Mouse (Mus musculus) midbrain, postnatal 0 days (tissue): ENCODE data around the gene Sh3bgrl3. TPM values are rescaled to one million over a fixed set of nuclear protein-coding genes. Genes with fewer than 3 reads are reported as not detected.

ENCODE experiments used
- ATAC-seq: fragments of 200-750 bp; cut with Nextera tagmentation; 2 replicates; pipeline ENCODE4 v1.8.0; 2017; ENCODE audit warnings: moderate number of reproducible peaks, mild to moderate bottlenecking, moderate TSS enrichment, moderate library complexity; ENCODE audit not compliant: low FRiP score
- DNase-seq: peaks from one replicate; pipeline ENCODE4 v3.0.0-alpha.2; 2015; ENCODE audit warnings: low spot score
- H3K27ac ChIP-seq: fragments of 300-500 bp; sonication (generic); 2 replicates; pipeline ENCODE4 v1.5.1; 2014; ENCODE audit warnings: low read depth, mild to moderate bottlenecking, low read length, mixed read lengths
- H3K27me3 ChIP-seq: fragments of 300-500 bp; sonication (generic); 2 replicates; pipeline ENCODE4 v1.6.1; 2014; ENCODE audit warnings: low read length, control low read depth, mixed read lengths; ENCODE audit not compliant: insufficient read depth
- H3K36me3 ChIP-seq: fragments of 300-500 bp; sonication (generic); 2 replicates; pipeline ENCODE4 v1.6.1; 2014; ENCODE audit warnings: low read length, control low read depth, mixed read lengths; ENCODE audit not compliant: insufficient read depth
- H3K4me1 ChIP-seq: fragments of 300-500 bp; sonication (generic); 2 replicates; pipeline ENCODE4 v1.6.1; 2014; ENCODE audit warnings: mild to moderate bottlenecking, control low read depth, antibody characterized with exemption, low read length, mixed read lengths; ENCODE audit not compliant: insufficient read depth
- H3K4me2 ChIP-seq: fragments of 300-500 bp; sonication (generic); 2 replicates; pipeline ENCODE4 v1.6.1; 2014; ENCODE audit warnings: low read depth, mild to moderate bottlenecking, low read length, mixed read lengths; ENCODE audit not compliant: poor library complexity, severe bottlenecking
- H3K4me3 ChIP-seq: fragments of 300-500 bp; sonication (generic); 2 replicates; pipeline ENCODE4 v1.5.1; 2014; ENCODE audit warnings: low read depth, mild to moderate bottlenecking, low read length, moderate library complexity
- H3K9ac ChIP-seq: fragments of 300-500 bp; sonication (generic); replicated peaks from 2 replicates; pipeline ENCODE4 v1.6.1; 2014; ENCODE audit warnings: mild to moderate bottlenecking, low read length, moderate library complexity, mixed read lengths; ENCODE audit not compliant: poor library complexity, severe bottlenecking
- H3K9me3 ChIP-seq: fragments of 300-500 bp; sonication (generic); 2 replicates; pipeline ENCODE4 v1.6.1; 2016; ENCODE audit warnings: low read length, control low read depth
- CTCF ChIP-seq: IDR thresholded peaks from 2 replicates; pipeline ENCODE4 v1.5.1; 2016; ENCODE audit warnings: antibody characterized with exemption, mild to moderate bottlenecking
- WGBS: fragments of 180-500 bp; shearing (Covaris S2); extraction: QIAGEN DNeasy Blood & Tissue Kit; methylation state at CpG from one replicate; pipeline ENCODE4 v1.1.7; 2014; 5-methylcytosine and 5-hydroxymethylcytosine counted together
- polyA plus RNA-seq: library from polyadenylated mRNA; unstranded; fragments of >200 nt; fragmentation: Nextera tagmentation; extraction: Ambion mirVana; gene quantifications from 2 replicates; pipeline ENCODE4 v1.2.1, GENCODE M21; 2015
- total RNA-seq: library from RNA; depleted of rRNA; stranded (reverse); fragments of >200 nt; gene quantifications from 2 replicates; pipeline ENCODE4 v1.2.3, GENCODE M21; 2014

Sh3bgrl3 gene
- total and polyA plus RNA-seq, 2 experiments from 2014 or later, result 224 to 565 TPM

GRCm38 (mm10) chr4:134127793-134128192, 796 bp downstream of the Sh3bgrl3 start:
- Histone ChIP-seq H3K9ac (peak overlapping the region; percentile 75), H3K27ac (peak overlapping the region; percentile 73; the same call in 1 of the 2 replicates), H3K4me3 (peak overlapping the region; percentile 71), H3K36me3 (peaks cover 9% of the 10 kb centered on the region), H3K27me3 (no peaks in the 10 kb centered on the region), H3K4me2 (peak overlapping the region; percentile 77), H3K9me3 (no peaks in the 10 kb centered on the region), H3K4me1 (peaks cover 13% of the 10 kb centered on the region; the same call in 1 of the 2 replicates)
- no peak for TF ChIP-seq CTCF
- WGBS, result 56% methylated on average over 8 of the region's 8 CpGs
- no peak for DNase-seq
- no peak for ATAC-seq

GRCm38 (mm10) chr4:134127121-134127455, 1.5 kb downstream of the Sh3bgrl3 start:
- no peaks in the 10 kb centered on the region for H3K9me3 ChIP-seq
- no peak overlapping the region for H3K27ac ChIP-seq
- WGBS, result 90% methylated on average over 7 of the region's 7 CpGs
- 0 out of 2 replicates have a peak overlapping the region, but pooled peaks have one; percentile 24 for H3K9ac ChIP-seq
- TF ChIP-seq CTCF, result no peak
- H3K4me3 ChIP-seq, result no peak overlapping the region; the same call in 1 of the 2 replicates
- peak overlapping the region; percentile 77; the same call in 1 of the 2 replicates for H3K4me2 ChIP-seq
- no peak for ATAC-seq
- DNase-seq, result no peak
- no peaks in the 10 kb centered on the region for H3K27me3 ChIP-seq
- peaks cover 9% of the 10 kb centered on the region for H3K36me3 ChIP-seq
- peaks cover 13% of the 10 kb centered on the region; the same call in 1 of the 2 replicates for H3K4me1 ChIP-seq

GRCm38 (mm10) chr4:134126300-134127120, 2.1 kb downstream of the Sh3bgrl3 start:
- Histone ChIP-seq H3K9me3 (no peaks in the 10 kb centered on the region), H3K9ac (0 out of 2 replicates have a peak overlapping the region, but pooled peaks have one; percentile 24), H3K36me3 (peaks cover 9% of the 10 kb centered on the region), H3K27ac (no peak overlapping the region), H3K4me1 (peaks cover 13% of the 10 kb centered on the region; the same call in 1 of the 2 replicates), H3K4me3 (no peak overlapping the region), H3K27me3 (no peaks in the 10 kb centered on the region), H3K4me2 (no peak overlapping the region)
- DNase-seq (no peak), ATAC-seq (no peak)
- no peak for TF ChIP-seq CTCF
- WGBS, result 91% methylated on average over 21 of the region's 21 CpGs

- Histone ChIP-seq H3K9ac (no peak overlapping the region), H3K27ac (no peak overlapping the region), H3K36me3 (peaks cover 6% of the 10 kb centered on the region), H3K4me2 (no peak overlapping the region), H3K4me3 (no peak overlapping the region), H3K9me3 (no peaks in the 10 kb centered on the region), H3K4me1 (peaks cover 13% of the 10 kb centered on the region; the same call in 1 of the 2 replicates), H3K27me3 (no peaks in the 10 kb centered on the region)
- DNase-seq (no peak), ATAC-seq (no peak)
- TF ChIP-seq CTCF, result no peak
- WGBS, result 93% methylated on average over 15 of the region's 15 CpGs
Measured at GRCm38 (mm10) chr4:134125383-134126060, 3.1 kb downstream of the Sh3bgrl3 start.

- H3K36me3 ChIP-seq, result 0 out of 2 replicates have a peak, but pooled peaks cover 2% of the 10 kb centered on the region
- H3K4me3 ChIP-seq, result no peak overlapping the region
- 26% methylated on average over 17 of the region's 17 CpGs for WGBS
- H3K27ac ChIP-seq, result no peak overlapping the region
- no peak overlapping the region for H3K4me2 ChIP-seq
- no peak overlapping the region for H3K9ac ChIP-seq
- ATAC-seq (no peak), DNase-seq (peak; percentile 61)
- H3K27me3 ChIP-seq, result no peaks in the 10 kb centered on the region
- peak; percentile 92 for TF ChIP-seq CTCF
- H3K4me1 ChIP-seq, result peaks cover 11% of the 10 kb centered on the region; the same call in 1 of the 2 replicates
- H3K9me3 ChIP-seq, result no peaks in the 10 kb centered on the region
Measured at GRCm38 (mm10) chr4:134123680-134124551, 4.7 kb downstream of the Sh3bgrl3 start.
